Mouse (Mus musculus) lung, postnatal 10 days (tissue): Measurements from ENCODE around the gene Slc22a1.
A peak's percentile ranks its signal among the peaks of the same experiment; 100 is the strongest.
"Not testable (repeated sequence)": the region's sequence is repeated elsewhere in the genome, so short reads cannot be mapped to it uniquely, and the experiment has no call there.

Source experiments
- DNase-seq: peaks from one replicate; pipeline ENCODE4 v3.0.0; 2021

The Slc22a1 gene

GRCm38 (mm10) chr17:12684412-12684811 lies 8.8 kb upstream of the Slc22a1 start:
- no peak for DNase-seq

- DNase-seq, result no peak
These were observed 8.0 kb upstream of the Slc22a1 start for GRCm38 (mm10) chr17:12683582-12683981.

GRCm38 (mm10) chr17:12678261-12678660 lies 2.6 kb upstream of the Slc22a1 start:
- DNase-seq, result no peak

GRCm38 (mm10) chr17:12677139-12677538 lies 1.5 kb upstream of the Slc22a1 start:
- no peak for DNase-seq

- not testable (repeated sequence) for DNase-seq
These were observed 649 bp downstream of the Slc22a1 start for GRCm38 (mm10) chr17:12674980-12675379.

- no peak for DNase-seq
These were observed 1.8 kb downstream of the Slc22a1 start for GRCm38 (mm10) chr17:12673871-12674270.

GRCm38 (mm10) chr17:12672285-12672790 lies 3.3 kb downstream of the Slc22a1 start:
- DNase-seq, result no peak

GRCm38 (mm10) chr17:12671029-12671605 lies 4.5 kb downstream of the Slc22a1 start:
- no peak for DNase-seq

GRCm38 (mm10) chr17:12669363-12669679 lies 6.3 kb downstream of the Slc22a1 start:
- DNase-seq, result no peak

GRCm38 (mm10) chr17:12668478-12669362 lies 6.9 kb downstream of the Slc22a1 start:
- DNase-seq, result no peak

GRCm38 (mm10) chr17:12664156-12664555 lies 11.5 kb downstream of the Slc22a1 start:
- DNase-seq, result no peak

- peak; percentile 64 for DNase-seq
These were observed 14.9 kb downstream of the Slc22a1 start for GRCm38 (mm10) chr17:12660572-12661260.

GRCm38 (mm10) chr17:12659233-12659632 lies 16.4 kb downstream of the Slc22a1 start:
- DNase-seq, result no peak

- no peak for DNase-seq
These were observed 16.8 kb downstream of the Slc22a1 start for GRCm38 (mm10) chr17:12658784-12659183.

- no peak for DNase-seq
These were observed 19.8 kb downstream of the Slc22a1 start for GRCm38 (mm10) chr17:12655826-12656225.

- no peak for DNase-seq
These were observed 21.6 kb downstream of the Slc22a1 start for GRCm38 (mm10) chr17:12654061-12654460.

- DNase-seq, result no peak
These were observed 23.0 kb downstream of the Slc22a1 start for GRCm38 (mm10) chr17:12652604-12653003.

GRCm38 (mm10) chr17:12645461-12645860 lies 30.2 kb downstream of the Slc22a1 start:
- peak; percentile 57 for DNase-seq

GRCm38 (mm10) chr17:12641087-12641486 lies 34.5 kb downstream of the Slc22a1 start:
- DNase-seq, result peak; percentile 19

GRCm38 (mm10) chr17:12639585-12639984 lies 36.0 kb downstream of the Slc22a1 start:
- DNase-seq, result no peak

- DNase-seq, result no peak
These were observed 40.8 kb downstream of the Slc22a1 start for GRCm38 (mm10) chr17:12634814-12635213.

GRCm38 (mm10) chr17:12631771-12632600 lies 43.6 kb downstream of the Slc22a1 start:
- peak; percentile 80 for DNase-seq
